Mouse (Mus musculus) ES-E14 (cell line): ENCODE measurements around the gene Olfr429. TPM values are rescaled to one million over a fixed set of nuclear protein-coding genes. Genes with fewer than 3 reads are reported as not detected.

Experiments used
- DNase-seq: peaks from one replicate; pipeline ENCODE4 v3.0.0-alpha.2; 2013; ENCODE audit warnings: low read depth, low spot score
- H3K27ac ChIP-seq: 2 replicates; pipeline ENCODE4 v1.5.1; 2012; ENCODE audit warnings: low read depth, mild to moderate bottlenecking, low read length, moderate library complexity, mixed read lengths; ENCODE audit not compliant: poor library complexity, insufficient read depth, severe bottlenecking
- H3K36me3 ChIP-seq: 2 replicates; pipeline ENCODE4 v1.6.1; 2012; ENCODE audit warnings: mild to moderate bottlenecking, low read length, moderate library complexity, mixed read lengths; ENCODE audit not compliant: control insufficient read depth, poor library complexity, insufficient read depth, severe bottlenecking
- H3K4me1 ChIP-seq, 2 experiments: fragments of 150-350 bp in 1 of 2; sonication (generic) in 1 of 2; 2 replicates each; pipeline ENCODE4 v1.6.1; 2012; ENCODE audit warnings: low read length in 2 of 2, mild to moderate bottlenecking in 1 of 2, mixed read lengths in 1 of 2; ENCODE audit not compliant: control insufficient read depth in 2 of 2, insufficient read depth in 2 of 2, poor library complexity in 1 of 2
- H3K4me3 ChIP-seq, 2 experiments: fragments of 150-350 bp in 1 of 2; sonication (generic) in 1 of 2; 2 replicates each; pipeline ENCODE4 v1.5.1; 2012; ENCODE audit warnings: low read length in 2 of 2, low read depth in 1 of 2, mild to moderate bottlenecking in 1 of 2, mixed read lengths in 1 of 2; ENCODE audit not compliant: insufficient read depth in 1 of 2, poor library complexity in 1 of 2, severe bottlenecking in 1 of 2
- H3K9ac ChIP-seq: 2 replicates; pipeline ENCODE4 v1.6.1; 2012; ENCODE audit warnings: low read depth, mild to moderate bottlenecking, low read length, mixed read lengths; ENCODE audit not compliant: poor library complexity, insufficient read depth, severe bottlenecking
- H3K9me3 ChIP-seq: fragments of 150-350 bp; sonication (generic); 2 replicates; pipeline ENCODE4 v1.6.1; 2012; ENCODE audit warnings: low read depth, mild to moderate bottlenecking, low read length; ENCODE audit not compliant: control insufficient read depth, insufficient read depth
- CHD2 ChIP-seq: IDR thresholded peaks from 2 replicates; pipeline ENCODE4 v1.6.1; 2014; ENCODE audit warnings: mild to moderate bottlenecking, low read depth, low read length, inconsistent platforms
- HCFC1 ChIP-seq: IDR thresholded peaks from 2 replicates; pipeline ENCODE4 v1.6.1; 2012; ENCODE audit warnings: low read length, inconsistent platforms, borderline replicate concordance; ENCODE audit not compliant: insufficient read depth
- MAFK ChIP-seq: IDR thresholded peaks from 2 replicates; pipeline ENCODE4 v1.6.1; 2014; ENCODE audit warnings: mild to moderate bottlenecking, low read depth, low read length, inconsistent platforms; ENCODE audit not compliant: insufficient read depth
- ZC3H11A ChIP-seq: IDR thresholded peaks from 2 replicates; pipeline ENCODE4 v1.6.1; 2012; ENCODE audit warnings: low read depth, mild to moderate bottlenecking, inconsistent platforms, low read length, borderline replicate concordance
- ZNF384 ChIP-seq: IDR thresholded peaks from 2 replicates; pipeline ENCODE4 v1.6.1; 2012; ENCODE audit warnings: low read depth, low read length, inconsistent platforms
- in situ Hi-C, 2 experiments: fragments of 600-800 bp; cut with MboI; formaldehyde crosslinking; loops; one replicate each; pipeline ENCODE4 v1.15.1; 2025; ENCODE audit warnings: low sequenced_read_pairs in 2 of 2, inconsistent platforms in 1 of 2; ENCODE audit not compliant: unreplicated experiment in 2 of 2
- total RNA-seq: library from RNA; depleted of rRNA; stranded (reverse); fragments of 300-350 nt; gene quantifications from 2 replicates; pipeline ENCODE4 v1.2.3, GENCODE M21; 2012; rRNA removed

The Olfr429 gene
- total RNA-seq, 1 experiment, result not detected

DNA sequence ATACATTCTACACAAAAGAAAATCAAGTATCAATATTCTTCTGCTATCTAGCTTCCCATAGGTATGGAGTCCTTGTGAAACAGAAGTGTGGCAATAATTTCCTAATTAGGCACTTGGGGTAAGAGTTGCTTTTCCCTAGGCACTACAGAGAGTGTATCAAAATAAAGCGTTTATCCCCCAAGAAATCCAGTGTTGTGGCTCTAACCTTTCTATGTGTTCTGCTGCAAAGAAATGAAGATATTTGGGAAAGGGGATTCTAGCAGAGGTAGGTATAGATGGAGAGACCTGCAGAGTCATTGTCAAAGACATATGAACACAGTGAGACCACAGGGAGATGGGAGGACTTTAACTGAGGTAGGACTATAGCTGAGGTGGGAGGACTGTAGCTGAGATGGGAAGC lies 12.5 kb downstream of the Olfr429 start, which contains the start of gene Olfr427:
Gene Olfr427, plus strand, starts transcription at position 301 of the 400 bp plus-strand sequence.
- TF ChIP-seq ZC3H11A (no peak), CHD2 (no peak), MAFK (no peak), HCFC1 (no peak), ZNF384 (no peak)
- Histone ChIP-seq H3K4me3 (no peak within 1 kb of the TSS), H3K9ac (no peak within 1 kb of the TSS), H3K4me1 (no peaks in the 10 kb centered on the region), H3K27ac (no peak within 1 kb of the TSS), H3K36me3 (no peaks in the 10 kb centered on the region), H3K9me3 (peaks cover 3% of the 10 kb centered on the region; the same call in 1 of the 2 replicates)
- no peak for DNase-seq
- in situ Hi-C loops, result no loop called here

GRCm38 (mm10) chr1:174103735-174104134 lies 19.6 kb downstream of the Olfr429 start:
- H3K9ac ChIP-seq, result no peak overlapping the region
- H3K27ac ChIP-seq, result no peak overlapping the region
- in situ Hi-C loops, result no loop called here
- no peaks in the 10 kb centered on the region for H3K9me3 ChIP-seq
- H3K4me1 ChIP-seq, result no peaks in the 10 kb centered on the region
- TF ChIP-seq MAFK (no peak), CHD2 (no peak), HCFC1 (no peak), ZNF384 (no peak), ZC3H11A (no peak)
- H3K4me3 ChIP-seq, result no peak overlapping the region
- no peak for DNase-seq
- H3K36me3 ChIP-seq, result no peaks in the 10 kb centered on the region

DNA sequence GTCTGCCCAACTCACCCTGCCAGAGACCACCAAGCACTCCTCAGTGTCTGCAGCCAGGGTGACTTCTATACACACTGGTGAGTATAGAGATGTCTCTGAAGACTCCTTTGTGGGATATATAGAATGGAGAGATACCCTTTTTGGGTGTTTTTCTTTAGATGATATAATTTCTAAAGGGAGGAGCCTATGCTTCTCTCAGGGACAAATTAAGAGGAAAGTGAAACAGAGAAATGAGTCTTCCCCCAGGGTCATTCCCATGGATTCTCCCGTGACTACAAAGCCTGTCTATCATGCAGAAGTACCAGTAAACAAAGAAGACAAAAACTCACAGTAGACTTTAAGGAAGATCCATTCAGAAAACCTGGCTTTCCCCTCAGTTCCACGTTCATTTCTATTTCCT lies 36.9 kb downstream of the Olfr429 start, which contains the start of gene Olfr231:
Gene Olfr231, minus strand, starts transcription at position 101 of the 400 bp plus-strand sequence.
- no peak for TF ChIP-seq ZNF384
- DNase-seq, result no peak
- no peaks in the 10 kb centered on the region for H3K9me3 ChIP-seq
- H3K36me3 ChIP-seq, result no peaks in the 10 kb centered on the region
- no peak within 1 kb of the TSS for H3K9ac ChIP-seq
- no peak within 1 kb of the TSS for H3K27ac ChIP-seq
- H3K4me1 ChIP-seq, result no peaks in the 10 kb centered on the region
- no peak within 1 kb of the TSS for H3K4me3 ChIP-seq
- in situ Hi-C loops, result no loop called here

GRCm38 (mm10) chr1:174131217-174131616 lies 47.1 kb downstream of the Olfr429 start, which contains the start of gene Olfr424:
Gene Olfr424, plus strand, starts transcription at chr1:174131517.
- in situ Hi-C loops, result no loop called here
- Histone ChIP-seq H3K9me3 (no peaks in the 10 kb centered on the region), H3K36me3 (no peaks in the 10 kb centered on the region), H3K27ac (no peak within 1 kb of the TSS), H3K9ac (no peak within 1 kb of the TSS), H3K4me3 (no peak within 1 kb of the TSS), H3K4me1 (no peaks in the 10 kb centered on the region)
- no peak for TF ChIP-seq HCFC1
- no peak for TF ChIP-seq ZNF384
- no peak for TF ChIP-seq CHD2
- no peak for TF ChIP-seq ZC3H11A
- no peak for TF ChIP-seq MAFK
- no peak for DNase-seq

- H3K4me1 ChIP-seq, result no peaks in the 10 kb centered on the region
- no peak overlapping the region for H3K9ac ChIP-seq
- H3K9me3 ChIP-seq, result no peaks in the 10 kb centered on the region
- no peak for TF ChIP-seq HCFC1
- no peak for TF ChIP-seq ZC3H11A
- no peak for TF ChIP-seq CHD2
- TF ChIP-seq ZNF384, result no peak
- TF ChIP-seq MAFK, result no peak
- no peak for DNase-seq
- in situ Hi-C loops, result no loop called here
- H3K36me3 ChIP-seq, result no peaks in the 10 kb centered on the region
- H3K27ac ChIP-seq, result no peak overlapping the region
- H3K4me3 ChIP-seq, result no peak overlapping the region
Observed at GRCm38 (mm10) chr1:174131999-174132398, 47.9 kb downstream of the Olfr429 start.

Other genes starting within 250 kb of the Olfr429 start
- 0.80 TPM in 1 of 2 replicates, not detected in the other for gene Ifi211, start 171.3 kb upstream of the Olfr429 start, total RNA-seq
- gene Mndal, start 141.8 kb upstream of the Olfr429 start, total RNA-seq, result 0.40 TPM in 1 of 2 replicates, not detected in the other
- 0.27 TPM in 1 of 2 replicates, not detected in the other for gene Ifi203, start 141.7 kb upstream of the Olfr429 start, total RNA-seq
- 0.11 and 2.2 TPM in 2 replicates for gene Ifi202b, start 101.6 kb upstream of the Olfr429 start, total RNA-seq
- gene Ifi205, start 52.5 kb upstream of the Olfr429 start, total RNA-seq, result not detected in 2 replicates
- gene Olfr433, start 43.6 kb upstream of the Olfr429 start, total RNA-seq, result not detected in 2 replicates
- gene Olfr432, start 35.1 kb upstream of the Olfr429 start, total RNA-seq, result not detected in 2 replicates
- gene Olfr430, start 17.7 kb upstream of the Olfr429 start, total RNA-seq, result not detected in 2 replicates
- not detected in 2 replicates for gene Olfr427, start 12.6 kb downstream of the Olfr429 start, total RNA-seq
- gene Olfr231, start 36.8 kb downstream of the Olfr429 start, total RNA-seq, result not detected in 2 replicates
- not detected in 2 replicates for gene Olfr424, start 47.2 kb downstream of the Olfr429 start, total RNA-seq
- not detected in 2 replicates for gene Olfr420, start 71.3 kb downstream of the Olfr429 start, total RNA-seq
- gene Spta1, start 88.4 kb downstream of the Olfr429 start, total RNA-seq, result 3.8 and 5.1 TPM in 2 replicates
- 0.18 TPM in 1 of 2 replicates, not detected in the other for gene Olfr419, start 167.7 kb downstream of the Olfr429 start, total RNA-seq
- gene Mptx1, start 246.2 kb downstream of the Olfr429 start, total RNA-seq, result not detected in 2 replicates